Mouse (Mus musculus) kidney, embryonic 14.5 days (tissue): ENCODE results near the gene Dstyk. TPM values are rescaled to one million over a fixed set of nuclear protein-coding genes. Genes with fewer than 3 reads are reported as not detected.
A peak's percentile ranks its signal among the peaks of the same experiment; 100 is the strongest.

Experiments
- ATAC-seq: fragments of 200-750 bp; cut with Nextera tagmentation; 2 replicates; pipeline ENCODE4 v1.8.0; 2017; ENCODE audit warnings: moderate number of reproducible peaks, mild to moderate bottlenecking, moderate TSS enrichment, moderate library complexity; ENCODE audit not compliant: low FRiP score, low TSS enrichment
- H3K27ac ChIP-seq: fragments of 300-500 bp; sonication (generic); 2 replicates; pipeline ENCODE4 v1.5.1; 2014; ENCODE audit warnings: low read depth, mild to moderate bottlenecking, low read length, moderate library complexity, mixed read lengths
- H3K27me3 ChIP-seq: fragments of 300-500 bp; sonication (generic); 2 replicates; pipeline ENCODE4 v1.6.1; 2014; ENCODE audit warnings: mild to moderate bottlenecking, low read length; ENCODE audit not compliant: control insufficient read depth, insufficient read depth
- H3K36me3 ChIP-seq: fragments of 300-500 bp; sonication (generic); 2 replicates; pipeline ENCODE4 v1.6.1; 2014; ENCODE audit warnings: low read length, mixed read lengths; ENCODE audit not compliant: control insufficient read depth, insufficient read depth
- H3K4me1 ChIP-seq: fragments of 300-500 bp; sonication (generic); 2 replicates; pipeline ENCODE4 v1.6.1; 2014; ENCODE audit warnings: low read length, mixed read lengths; ENCODE audit not compliant: control insufficient read depth, insufficient read depth
- H3K4me2 ChIP-seq: fragments of 300-500 bp; sonication (generic); replicated peaks from 2 replicates; pipeline ENCODE4 v1.6.1; 2014; ENCODE audit warnings: low read depth, mild to moderate bottlenecking, low read length
- H3K4me3 ChIP-seq: fragments of 300-500 bp; sonication (generic); 2 replicates; pipeline ENCODE4 v1.5.1; 2014; ENCODE audit warnings: mild to moderate bottlenecking, low read length
- H3K9ac ChIP-seq: fragments of 300-500 bp; sonication (generic); 2 replicates; pipeline ENCODE4 v1.6.1; 2014; ENCODE audit warnings: low read depth, mild to moderate bottlenecking, low read length, moderate library complexity
- H3K9me3 ChIP-seq: fragments of 300-500 bp; sonication (generic); 2 replicates; pipeline ENCODE4 v1.6.1; 2016; ENCODE audit warnings: low read length; ENCODE audit not compliant: control insufficient read depth
- WGBS: fragments of 180-500 bp; shearing (Covaris S2); extraction: QIAGEN DNeasy Blood & Tissue Kit; methylation state at CpG from one replicate; pipeline ENCODE4 v1.1.7; 2014; 5-methylcytosine and 5-hydroxymethylcytosine counted together
- polyA plus RNA-seq: library from polyadenylated mRNA; unstranded; fragments of >200 nt; fragmentation: Nextera tagmentation; extraction: Ambion mirVana; gene quantifications from 2 replicates; pipeline ENCODE4 v1.2.1, GENCODE M21; 2014

Dstyk gene
- polyA plus RNA-seq, result 14.9 and 22.1 TPM in 2 replicates

GRCm38 (mm10) chr1:132417319-132418251 is at the start of gene Dstyk:
Gene Dstyk, plus strand, starts transcription at chr1:132417555.
- Histone ChIP-seq H3K36me3 (no peaks in the 10 kb centered on the region), H3K4me1 (0 out of 2 replicates have a peak, but pooled peaks cover 16% of the 10 kb centered on the region), H3K4me3 (peak within 1 kb of the TSS; percentile 79), H3K27ac (peak within 1 kb of the TSS; percentile 93), H3K9ac (peak within 1 kb of the TSS; percentile 84), H3K4me2 (peak within 1 kb of the TSS; percentile 57), H3K9me3 (no peaks in the 10 kb centered on the region), H3K27me3 (no peaks in the 10 kb centered on the region)
- peak; percentile 98 for ATAC-seq
- under 1% methylated on average over 80 of the region's 85 CpGs for WGBS

DNA sequence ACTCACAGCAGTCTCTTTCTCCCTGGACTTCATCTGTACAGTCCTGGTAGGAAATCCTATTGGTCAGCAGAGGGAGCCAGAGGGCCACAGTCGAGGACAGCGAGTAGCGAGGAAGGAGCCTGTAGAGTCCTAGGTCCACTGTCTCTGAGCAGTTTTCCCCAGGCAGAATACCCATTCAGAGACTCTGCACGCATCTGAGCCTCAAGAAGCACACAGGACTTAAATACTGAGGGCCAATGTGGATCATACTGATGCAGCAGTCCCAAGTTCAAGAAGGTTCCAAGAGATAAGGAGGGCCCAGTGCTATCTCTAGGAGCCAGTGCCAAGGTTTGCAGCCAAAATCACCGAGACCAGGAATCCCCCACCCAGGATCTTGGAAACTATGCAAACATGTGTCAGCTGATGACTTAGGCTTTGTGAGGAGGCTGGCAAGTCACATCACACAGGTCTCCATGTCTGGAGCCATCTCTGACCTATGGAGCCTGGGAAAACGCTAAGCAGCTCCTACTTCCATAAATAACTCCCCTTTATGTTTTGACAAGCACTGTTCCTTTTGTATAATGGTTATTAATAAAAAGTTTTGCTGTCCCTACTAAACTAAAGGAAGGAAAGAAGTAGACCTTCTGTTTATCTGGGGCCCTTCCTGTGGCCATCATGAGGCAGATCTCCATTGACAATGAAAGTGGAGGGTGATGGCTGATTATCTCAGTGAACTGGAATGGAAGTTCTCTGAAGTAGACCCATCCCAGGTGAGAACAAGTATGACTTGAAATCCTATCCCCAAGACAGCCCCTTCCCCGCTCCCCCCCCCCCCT is 49.5 kb upstream of the Dstyk start:
- ATAC-seq, result peak; percentile 86
- Histone ChIP-seq H3K9me3 (no peaks in the 10 kb centered on the region), H3K4me2 (no peak overlapping the region), H3K9ac (no peak overlapping the region), H3K27ac (no peak overlapping the region), H3K27me3 (no peaks in the 10 kb centered on the region), H3K4me1 (peaks cover 17% of the 10 kb centered on the region), H3K4me3 (no peak overlapping the region), H3K36me3 (no peaks in the 10 kb centered on the region; the same call in 1 of the 2 replicates)
- 28% methylated on average over 7 of the region's 7 CpGs for WGBS

DNA sequence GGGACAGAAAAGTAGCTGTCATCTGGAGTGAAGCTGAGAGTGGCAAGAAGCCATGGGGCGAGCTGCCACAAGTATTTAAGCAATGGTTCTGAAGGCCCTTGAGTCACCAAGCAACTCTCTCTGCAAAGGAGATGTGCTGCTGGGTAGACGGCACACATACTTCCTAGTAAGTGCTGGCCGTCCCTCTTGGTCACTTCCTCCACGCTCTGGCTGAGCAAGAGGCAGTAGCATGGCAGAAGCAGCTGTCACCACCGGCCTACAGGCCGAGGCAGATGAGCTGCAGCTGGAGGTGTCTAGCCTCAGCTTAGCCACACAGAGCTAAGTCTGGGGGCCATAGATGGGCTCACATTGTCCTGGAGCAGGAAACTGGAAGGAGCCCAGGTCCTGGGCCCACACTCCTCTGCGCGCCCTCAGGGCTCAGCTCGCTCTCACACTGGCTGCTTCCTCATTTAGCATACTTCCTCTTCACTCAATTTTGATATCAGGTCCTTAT is 46.6 kb upstream of the Dstyk start:
- H3K27me3 ChIP-seq, result no peaks in the 10 kb centered on the region
- no peaks in the 10 kb centered on the region for H3K9me3 ChIP-seq
- no peak overlapping the region for H3K4me3 ChIP-seq
- no peak overlapping the region for H3K4me2 ChIP-seq
- H3K27ac ChIP-seq, result no peak overlapping the region
- no peaks in the 10 kb centered on the region; the same call in 1 of the 2 replicates for H3K36me3 ChIP-seq
- no peak for ATAC-seq
- H3K9ac ChIP-seq, result no peak overlapping the region
- 55% methylated on average over 9 of the region's 9 CpGs for WGBS
- peaks cover 26% of the 10 kb centered on the region for H3K4me1 ChIP-seq

DNA sequence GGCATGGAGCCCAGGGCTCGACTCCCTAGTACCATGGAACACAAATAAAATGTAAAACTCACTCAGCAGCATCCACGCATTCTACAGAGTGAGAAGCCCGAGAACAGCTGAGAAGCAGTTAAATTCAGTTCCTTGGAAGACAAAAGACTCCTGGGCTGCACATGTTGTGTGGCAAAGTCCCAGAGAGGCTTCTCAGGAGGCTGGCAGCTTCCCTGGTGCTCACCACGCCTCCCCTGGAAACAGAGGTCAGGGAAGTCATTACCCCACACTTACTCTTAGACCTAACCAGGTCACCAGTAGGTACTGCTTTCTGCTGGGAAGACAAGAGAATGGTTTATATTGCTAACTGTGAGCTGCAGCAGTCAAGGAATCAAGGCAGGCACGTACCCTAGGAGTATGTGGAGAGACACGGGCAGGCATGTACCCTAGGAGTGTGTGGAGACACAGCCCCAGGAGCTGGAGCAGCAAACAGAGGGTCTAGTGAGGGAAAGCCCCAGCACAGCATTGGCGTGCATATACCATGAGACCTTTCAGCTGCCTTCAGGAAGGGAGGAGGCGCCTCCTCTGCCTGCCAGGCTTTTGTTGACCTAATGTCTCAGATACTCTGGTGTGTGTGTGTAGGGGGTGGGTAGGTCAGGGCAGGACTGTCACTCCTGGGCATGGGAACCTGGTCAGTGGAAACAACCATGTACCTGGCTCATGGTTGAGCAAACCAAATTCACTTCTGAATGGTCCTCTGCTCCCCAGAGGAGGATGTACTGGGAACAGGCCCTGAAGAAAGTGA is 45.9 kb upstream of the Dstyk start:
- Histone ChIP-seq H3K4me3 (no peak overlapping the region), H3K9me3 (no peaks in the 10 kb centered on the region), H3K4me2 (no peak overlapping the region), H3K27me3 (no peaks in the 10 kb centered on the region), H3K36me3 (no peaks in the 10 kb centered on the region; the same call in 1 of the 2 replicates), H3K9ac (0 out of 2 replicates have a peak overlapping the region, but pooled peaks have one; percentile 4), H3K27ac (no peak overlapping the region), H3K4me1 (peaks cover 34% of the 10 kb centered on the region)
- ATAC-seq, result no peak
- whole genome bisulfite sequencing, result 50% methylated on average over 8 of the region's 8 CpGs

- ATAC-seq, result no peak
- Histone ChIP-seq H3K27ac (no peak overlapping the region), H3K4me2 (no peak overlapping the region), H3K4me1 (peaks cover 43% of the 10 kb centered on the region), H3K27me3 (no peaks in the 10 kb centered on the region), H3K4me3 (no peak overlapping the region), H3K9ac (no peak overlapping the region), H3K36me3 (no peaks in the 10 kb centered on the region; the same call in 1 of the 2 replicates), H3K9me3 (no peaks in the 10 kb centered on the region)
- 83% methylated on average over 5 of the region's 5 CpGs for WGBS
Measured at GRCm38 (mm10) chr1:132372354-132372753, 45.0 kb upstream of the Dstyk start.

DNA sequence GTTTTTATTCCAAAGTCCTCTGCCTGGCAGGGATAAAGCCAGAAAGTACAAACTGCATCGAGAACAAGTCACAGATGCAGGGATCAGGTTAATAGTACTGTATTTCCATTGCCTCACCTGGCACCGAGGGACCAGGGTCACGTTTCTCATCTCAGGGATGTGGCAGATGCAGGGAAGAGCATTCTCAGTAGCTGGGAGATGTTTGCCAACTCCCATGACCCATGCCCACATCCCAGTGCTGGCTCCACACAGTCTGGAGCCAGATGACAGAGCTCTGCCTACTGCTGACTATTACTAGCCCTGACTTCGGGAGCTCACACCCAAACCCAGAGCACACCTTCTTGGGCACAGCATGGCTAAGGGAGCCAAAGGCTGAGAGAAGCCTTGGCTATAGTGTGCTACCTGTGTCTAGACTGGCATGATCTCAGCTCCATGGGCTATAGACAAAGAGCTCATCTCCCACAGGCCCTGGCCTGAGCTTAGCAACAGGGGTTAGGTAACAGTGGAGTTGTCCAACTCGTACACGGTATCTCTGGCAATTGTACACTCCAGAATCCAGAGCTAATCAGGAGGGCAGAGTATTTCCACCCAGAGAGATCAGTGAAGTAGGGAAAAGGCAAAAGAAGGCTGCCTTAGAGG is 44.3 kb upstream of the Dstyk start:
- ATAC-seq, result no peak
- peaks cover 45% of the 10 kb centered on the region for H3K4me1 ChIP-seq

DNA sequence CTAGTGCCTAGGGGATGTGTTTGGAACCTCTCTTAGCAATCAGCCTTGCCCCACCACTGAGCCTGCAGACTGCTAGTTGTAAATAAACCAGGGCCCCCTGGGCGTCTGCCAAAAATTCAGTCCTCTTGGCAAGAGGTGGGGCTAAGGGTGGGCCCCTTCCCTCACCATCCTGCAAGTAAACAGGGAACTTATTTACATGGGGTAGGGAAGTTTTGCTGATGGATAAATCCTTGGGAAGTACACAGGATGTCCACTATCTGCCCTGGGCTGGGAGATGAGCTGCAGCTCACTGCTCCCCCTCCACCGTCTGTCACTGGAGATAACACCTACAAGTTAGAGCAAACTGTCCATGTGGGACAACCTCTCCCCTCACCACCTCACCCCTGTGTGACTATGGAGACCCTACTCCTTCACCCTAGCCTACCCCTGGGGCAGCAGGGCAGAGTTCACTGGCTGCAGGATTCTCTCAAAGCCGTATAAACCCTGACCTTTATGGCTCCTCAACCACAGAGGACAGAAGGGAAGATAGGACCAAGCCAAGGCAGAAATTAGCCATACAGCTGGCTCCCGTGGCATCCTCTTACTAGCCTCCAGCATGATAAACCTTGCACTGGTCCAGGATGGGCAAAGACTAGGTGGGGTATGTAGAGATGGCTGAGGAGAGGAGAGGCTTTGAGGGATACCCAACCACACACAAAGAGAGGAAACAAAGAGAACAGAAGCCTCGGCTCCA is 43.0 kb upstream of the Dstyk start:
- Histone ChIP-seq H3K4me2 (no peak overlapping the region), H3K27ac (no peak overlapping the region), H3K9ac (no peak overlapping the region), H3K36me3 (peaks cover 3% of the 10 kb centered on the region; the same call in 1 of the 2 replicates), H3K27me3 (no peaks in the 10 kb centered on the region), H3K9me3 (no peaks in the 10 kb centered on the region), H3K4me1 (peaks cover 45% of the 10 kb centered on the region), H3K4me3 (no peak overlapping the region)
- 29% methylated on average over 5 of the region's 5 CpGs for WGBS
- ATAC-seq, result no peak

More for the DNA sequence above, 44.3 kb upstream of the Dstyk start:
- H3K4me2 ChIP-seq, result no peak overlapping the region
- no peaks in the 10 kb centered on the region for H3K9me3 ChIP-seq
- H3K27me3 ChIP-seq, result no peaks in the 10 kb centered on the region
- WGBS, result 81% methylated on average over 6 of the region's 6 CpGs
- H3K36me3 ChIP-seq, result no peaks in the 10 kb centered on the region; the same call in 1 of the 2 replicates
- no peak overlapping the region for H3K27ac ChIP-seq
- no peak overlapping the region for H3K4me3 ChIP-seq
- H3K9ac ChIP-seq, result no peak overlapping the region
